Mouse (Mus musculus) cortical plate, adult 2 months (tissue): Measurements from ENCODE around the gene Bptf. TPM values are rescaled to one million over a fixed set of nuclear protein-coding genes. Genes with fewer than 3 reads are reported as not detected.
"Not testable (repeated sequence)": the region's sequence is repeated elsewhere in the genome, so short reads cannot be mapped to it uniquely, and the experiment has no call there.

Experiments used
- H3K27ac ChIP-seq: fragments of 200-500 bp; 2 replicates; pipeline ENCODE4 v1.5.1; 2012; ENCODE audit warnings: low read length, control low read depth, inconsistent platforms; ENCODE audit not compliant: insufficient read depth
- H3K4me1 ChIP-seq: fragments of 200-500 bp; 2 replicates; pipeline ENCODE4 v1.6.1; 2011; ENCODE audit warnings: low read length; ENCODE audit not compliant: control insufficient read depth, insufficient read depth
- H3K4me3 ChIP-seq: fragments of 200-500 bp; 2 replicates; pipeline ENCODE4 v1.5.1; 2011; ENCODE audit warnings: mild to moderate bottlenecking, low read length, control low read depth; ENCODE audit not compliant: insufficient read depth
- CTCF ChIP-seq: fragments of 200-500 bp; IDR thresholded peaks from 2 replicates; pipeline ENCODE4 v1.5.1; 2011; ENCODE audit warnings: mild to moderate bottlenecking, control low read depth, low read length; ENCODE audit not compliant: insufficient read depth; ENCODE audit errors: extremely low read depth
- POLR2A ChIP-seq: fragments of 200-500 bp; IDR thresholded peaks from 2 replicates; pipeline ENCODE4 v1.6.1; 2011; ENCODE audit warnings: mild to moderate bottlenecking, low read length, control low read depth; ENCODE audit not compliant: insufficient read depth; ENCODE audit errors: extremely low read depth
- polyA plus RNA-seq: library from polyadenylated mRNA; depleted of rRNA; stranded (reverse); fragments of >200 nt; gene quantifications from 2 replicates; pipeline ENCODE4 v1.2.3, GENCODE M21; 2012

Bptf gene
- polyA plus RNA-seq, 1 experiment, result 36.5 TPM

- H3K4me3 ChIP-seq, result no peak overlapping the region
- TF ChIP-seq POLR2A, result no peak
- TF ChIP-seq CTCF, result no peak
- peaks cover 1% of the 10 kb centered on the region; the same call in 1 of the 2 replicates for H3K4me1 ChIP-seq
- no peak overlapping the region for H3K27ac ChIP-seq
Observed at GRCm38 (mm10) chr11:107024406-107024805, 107.5 kb downstream of the Bptf start.

DNA sequence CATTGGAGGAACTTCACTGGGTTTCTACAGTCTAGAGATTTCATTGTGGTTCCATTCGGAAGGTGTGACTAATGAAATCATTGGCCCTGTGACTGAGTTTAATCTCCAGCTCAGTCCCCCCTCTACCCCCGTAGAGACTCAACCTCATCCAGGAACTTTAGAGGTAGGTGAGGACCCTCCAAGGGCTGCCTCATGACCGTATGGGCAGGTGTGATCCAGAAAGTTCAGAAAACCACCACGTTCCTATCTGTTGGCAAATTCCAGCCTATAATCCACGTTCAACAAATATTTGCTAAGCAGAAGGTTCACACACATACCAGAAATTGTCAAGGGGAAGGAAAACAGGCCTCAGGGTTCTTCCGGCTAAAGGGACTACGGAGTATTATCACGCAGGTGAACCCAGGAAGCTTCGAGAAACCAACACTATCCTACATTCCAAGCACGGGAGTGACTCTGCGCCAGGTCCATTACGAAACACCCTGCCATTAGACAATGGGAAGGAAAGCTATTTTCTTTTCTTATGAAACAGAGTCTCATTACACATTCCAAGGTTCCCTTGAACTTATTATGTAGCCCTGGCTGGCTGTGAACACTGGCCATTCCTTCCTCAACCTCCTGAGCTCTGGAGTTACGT lies 109.8 kb downstream of the Bptf start:
- H3K4me3 ChIP-seq, result no peak overlapping the region
- peaks cover 1% of the 10 kb centered on the region; the same call in 1 of the 2 replicates for H3K4me1 ChIP-seq
- no peak overlapping the region for H3K27ac ChIP-seq
- no peak for TF ChIP-seq POLR2A
- no peak for TF ChIP-seq CTCF

- H3K4me1 ChIP-seq, H3K27ac ChIP-seq, H3K4me3 ChIP-seq: not testable (repeated sequence)
Observed at GRCm38 (mm10) chr11:107019722-107020121, 112.2 kb downstream of the Bptf start.

DNA sequence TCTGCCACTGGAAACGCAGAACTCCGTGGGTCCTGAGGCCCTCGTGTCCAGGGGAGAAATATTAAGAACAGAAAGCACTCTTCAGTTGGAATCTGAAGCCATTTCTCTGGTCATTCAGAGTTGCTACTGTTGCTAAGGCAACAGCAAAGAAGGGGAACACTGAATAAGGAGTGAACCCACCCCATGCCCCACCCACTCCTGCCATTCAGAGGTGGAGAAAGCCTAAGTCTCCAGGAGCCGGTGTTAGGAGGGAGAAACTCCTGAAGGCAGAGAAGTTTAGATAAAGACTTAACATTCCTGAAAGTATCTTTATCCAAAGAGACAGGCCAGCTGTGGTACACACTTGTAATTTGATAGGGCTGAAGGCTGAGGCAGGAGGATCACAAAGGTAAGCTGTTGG lies 112.6 kb downstream of the Bptf start:
- Histone ChIP-seq H3K4me3 (no peak overlapping the region), H3K4me1 (no peaks in the 10 kb centered on the region), H3K27ac (no peak overlapping the region)
- no peak for TF ChIP-seq POLR2A
- no peak for TF ChIP-seq CTCF

GRCm38 (mm10) chr11:107018606-107019005 lies 113.3 kb downstream of the Bptf start:
- Histone ChIP-seq H3K4me1 (no peaks in the 10 kb centered on the region), H3K27ac (no peak overlapping the region), H3K4me3 (no peak overlapping the region)
- TF ChIP-seq POLR2A, result no peak
- no peak for TF ChIP-seq CTCF

- H3K27ac ChIP-seq, result no peak overlapping the region
- no peak overlapping the region for H3K4me3 ChIP-seq
- TF ChIP-seq POLR2A (no peak), CTCF (no peak)
- H3K4me1 ChIP-seq, result no peaks in the 10 kb centered on the region
Observed at GRCm38 (mm10) chr11:107017339-107017886, 114.5 kb downstream of the Bptf start.

- H3K27ac ChIP-seq, result no peak overlapping the region
- TF ChIP-seq CTCF (no peak), POLR2A (no peak)
- no peak overlapping the region for H3K4me3 ChIP-seq
- no peaks in the 10 kb centered on the region for H3K4me1 ChIP-seq
Observed at GRCm38 (mm10) chr11:107016893-107017292, 115.0 kb downstream of the Bptf start.

GRCm38 (mm10) chr11:107015535-107016187 lies 116.3 kb downstream of the Bptf start:
- not testable (repeated sequence) for H3K4me1 ChIP-seq, H3K27ac ChIP-seq, H3K4me3 ChIP-seq

DNA sequence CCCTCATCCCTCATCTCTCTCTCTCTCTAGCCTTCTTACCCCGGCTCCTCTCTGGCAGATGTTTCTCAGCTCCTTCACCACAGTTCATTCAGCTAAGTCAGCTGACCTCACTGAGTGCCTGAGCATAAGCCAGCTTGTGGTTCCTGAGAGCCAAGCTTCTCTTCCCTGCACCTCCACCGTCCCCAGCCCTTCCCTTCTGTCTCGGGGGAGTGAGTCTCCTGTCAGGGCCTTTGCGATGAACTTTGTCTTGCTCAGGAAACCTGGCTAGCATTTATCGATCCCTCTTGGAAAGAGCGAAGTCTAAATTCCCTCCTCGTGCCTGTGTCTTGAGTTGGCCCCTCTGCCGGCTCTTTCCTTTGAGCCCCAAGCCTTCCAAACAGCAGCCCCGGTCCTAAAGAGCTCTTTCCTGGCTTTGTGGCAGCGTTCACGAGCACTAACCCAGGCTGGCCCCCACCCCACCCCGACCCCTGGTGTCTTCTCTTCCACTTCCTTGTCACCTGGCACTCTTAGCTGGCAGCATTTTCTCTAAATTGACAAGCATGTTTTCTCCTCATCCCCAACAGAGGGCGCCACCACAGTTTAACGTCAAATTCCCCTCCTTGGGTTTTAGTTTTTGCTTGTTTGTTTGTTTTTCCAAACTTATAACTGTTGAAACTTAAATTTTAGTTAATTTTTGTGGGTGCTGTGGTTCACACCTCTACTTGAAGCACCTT lies 117.2 kb downstream of the Bptf start:
- H3K4me3 ChIP-seq, result no peak overlapping the region
- TF ChIP-seq POLR2A, result no peak
- TF ChIP-seq CTCF, result peak; percentile 28; the same call in 1 of the 2 replicates
- no peak overlapping the region for H3K27ac ChIP-seq
- H3K4me1 ChIP-seq, result 0 out of 2 replicates have a peak, but pooled peaks cover 1% of the 10 kb centered on the region
